Mouse (Mus musculus) brain, embryonic 14.5 days (tissue): Measurements from ENCODE around the gene 9530068E07Rik.

Experiments
- CTCF ChIP-seq: fragments of 200-500 bp; IDR thresholded peaks from 2 replicates; pipeline ENCODE4 v1.5.1; 2012; ENCODE audit warnings: inconsistent platforms, mild to moderate bottlenecking, moderate library complexity, borderline replicate concordance; ENCODE audit not compliant: insufficient read depth, insufficient read length; ENCODE audit errors: extremely low read depth
- POLR2A ChIP-seq: fragments of 200-500 bp; IDR thresholded peaks from 2 replicates; pipeline ENCODE4 v1.6.1; 2012; ENCODE audit warnings: mild to moderate bottlenecking, inconsistent platforms, borderline replicate concordance; ENCODE audit not compliant: poor library complexity, insufficient read depth, insufficient read length, severe bottlenecking; ENCODE audit errors: extremely low read depth

DNA sequence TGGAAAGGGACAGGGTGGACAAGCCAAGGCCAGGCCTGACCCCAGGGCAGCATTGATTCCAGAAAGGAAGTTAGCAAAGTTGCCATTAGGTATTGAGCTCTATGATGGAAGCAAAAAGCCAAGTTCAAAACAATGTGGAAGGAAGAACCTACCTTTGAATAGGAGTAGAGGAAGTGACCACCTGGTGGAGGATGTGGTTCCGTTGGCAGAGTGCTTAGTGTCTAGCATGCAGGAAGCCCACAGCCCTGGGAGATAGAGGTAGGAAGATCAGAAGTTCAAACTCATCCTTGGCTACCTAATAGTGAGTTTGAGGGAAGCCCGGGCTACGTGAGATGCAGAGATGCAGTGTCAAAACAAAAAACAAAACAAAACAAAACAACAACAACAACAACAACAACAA lies 44.0 kb upstream of the 9530068E07Rik start:
- TF ChIP-seq POLR2A: no peak
- TF ChIP-seq CTCF: no peak
